Mouse (Mus musculus) 3T3-L1 (cell line): Measurements from ENCODE around the gene Gm5678.

Experiments used
- DNase-seq: peaks from one replicate; pipeline ENCODE4 v3.0.0-alpha.2; 2015; ENCODE audit warnings: low read depth, low spot score

The Gm5678 gene

DNA sequence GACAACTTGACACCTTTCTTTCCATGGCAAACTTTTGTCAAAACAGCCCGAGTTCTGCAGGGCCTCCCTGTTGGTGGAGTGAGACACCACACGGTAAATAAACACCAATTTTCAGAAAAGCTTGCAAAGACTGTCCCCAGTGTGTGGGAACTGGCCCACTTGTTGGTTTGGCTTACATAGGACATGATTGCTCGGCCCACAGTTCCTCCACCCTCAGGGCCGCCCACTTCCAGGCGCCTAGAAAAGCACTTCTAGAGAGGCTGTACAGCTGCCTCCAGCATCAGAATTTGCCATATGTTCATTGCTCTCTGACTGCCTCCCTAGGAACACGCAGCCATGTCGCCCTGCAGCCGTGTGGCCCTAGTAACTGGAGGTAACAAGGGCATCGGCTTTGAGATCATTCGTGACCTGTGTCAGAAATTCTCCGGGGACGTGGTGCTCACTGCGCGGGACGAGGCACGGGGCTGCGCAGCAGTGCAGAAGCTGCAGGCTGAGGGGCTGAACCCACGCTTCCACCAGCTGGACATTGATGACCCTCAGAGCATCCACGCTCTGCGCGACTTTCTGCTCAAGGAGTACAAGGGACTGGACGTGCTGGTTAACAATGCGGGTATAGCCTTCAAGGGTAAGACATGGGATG, at the start of gene Gm5678:
Gene Gm5678, plus strand, starts transcription at position 337 of the 640 bp plus-strand sequence.
- no peak for DNase-seq

DNA sequence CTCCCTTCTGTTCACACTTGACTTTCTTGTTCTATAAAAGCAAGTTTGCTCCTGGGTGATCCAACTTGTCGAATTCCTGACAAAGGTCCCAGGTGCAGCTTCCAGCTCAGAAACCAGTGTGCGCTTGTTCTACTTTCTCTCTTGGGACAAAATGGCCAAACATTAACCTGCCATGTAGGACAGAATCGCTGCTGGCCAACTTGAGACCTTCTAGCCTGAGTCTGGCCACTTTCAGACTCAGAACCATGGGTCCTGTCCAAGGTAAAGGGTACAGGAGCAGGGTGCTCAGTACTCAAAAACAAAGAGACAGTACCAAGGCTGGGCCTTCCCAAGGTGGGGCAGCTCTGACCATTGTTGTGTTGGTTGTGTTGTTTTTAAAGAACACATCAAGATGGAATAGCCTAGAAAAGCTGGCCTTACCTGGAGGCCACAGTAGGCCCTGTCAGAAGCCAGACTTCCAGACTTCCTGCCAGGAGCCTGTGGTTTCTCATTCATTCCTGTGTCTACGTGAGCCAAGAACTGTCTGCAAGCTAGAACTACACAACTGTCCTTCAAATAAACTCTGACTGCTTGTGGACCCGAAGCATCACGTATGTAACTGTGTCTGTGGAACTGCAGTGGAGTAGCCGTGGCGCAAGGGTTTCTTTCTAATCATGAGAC, 49.4 kb upstream of the Gm5678 start:
- DNase-seq = peak; percentile 47

DNA sequence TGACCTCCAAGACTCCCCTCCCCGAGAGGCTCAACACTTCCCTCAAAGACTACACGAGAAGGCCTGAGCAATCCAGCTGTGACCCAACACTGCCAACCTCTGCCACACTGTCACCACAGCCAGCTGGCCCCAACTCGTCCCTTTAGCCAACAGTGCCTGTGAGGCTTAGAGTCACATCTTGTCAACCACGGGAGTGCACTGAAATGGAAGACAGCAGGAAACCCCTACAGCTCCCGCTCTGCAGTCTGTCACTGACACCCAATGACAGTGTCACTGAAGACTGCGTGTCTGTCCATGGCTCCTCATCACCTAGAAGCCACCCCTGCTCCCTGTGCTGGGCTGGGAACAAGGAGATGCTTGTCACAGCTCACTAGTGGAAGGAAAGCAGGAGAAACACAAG, 46.8 kb upstream of the Gm5678 start:
- DNase-seq = no peak

DNA sequence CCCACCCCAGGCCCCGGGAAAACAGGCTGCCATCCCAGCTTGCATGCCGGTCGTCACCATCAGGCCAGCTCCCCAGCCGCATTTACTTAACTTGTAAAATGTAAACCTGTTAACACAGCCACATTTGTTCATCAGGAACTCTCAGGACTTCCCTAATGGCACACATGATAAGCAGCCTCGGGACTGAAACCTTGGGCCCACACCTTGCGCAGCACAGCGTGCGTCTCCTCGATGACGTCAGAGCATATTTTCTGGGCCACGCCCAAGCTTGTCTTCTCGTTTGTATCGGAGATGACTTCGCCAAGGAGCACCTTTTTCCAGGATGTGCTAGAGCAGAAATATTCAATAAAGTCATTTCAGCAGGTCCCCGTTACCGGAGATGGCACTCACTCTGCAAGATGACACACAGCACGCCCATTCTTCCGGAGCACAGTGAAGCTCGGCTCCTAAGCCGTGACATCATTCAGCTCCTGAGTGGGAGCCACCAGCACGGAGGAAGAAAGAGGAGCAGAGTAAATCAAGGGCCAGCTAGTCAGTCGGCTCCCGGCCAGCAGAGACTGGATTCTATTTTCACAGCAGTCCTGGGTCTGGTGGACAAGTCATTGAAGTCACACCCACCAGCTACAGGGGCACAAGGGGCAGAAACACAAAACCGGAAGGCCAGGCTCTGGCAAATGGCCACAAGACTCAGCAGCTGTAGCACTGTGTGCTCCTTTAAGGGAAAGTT, 42.8 kb upstream of the Gm5678 start:
- DNase-seq = no peak

DNA sequence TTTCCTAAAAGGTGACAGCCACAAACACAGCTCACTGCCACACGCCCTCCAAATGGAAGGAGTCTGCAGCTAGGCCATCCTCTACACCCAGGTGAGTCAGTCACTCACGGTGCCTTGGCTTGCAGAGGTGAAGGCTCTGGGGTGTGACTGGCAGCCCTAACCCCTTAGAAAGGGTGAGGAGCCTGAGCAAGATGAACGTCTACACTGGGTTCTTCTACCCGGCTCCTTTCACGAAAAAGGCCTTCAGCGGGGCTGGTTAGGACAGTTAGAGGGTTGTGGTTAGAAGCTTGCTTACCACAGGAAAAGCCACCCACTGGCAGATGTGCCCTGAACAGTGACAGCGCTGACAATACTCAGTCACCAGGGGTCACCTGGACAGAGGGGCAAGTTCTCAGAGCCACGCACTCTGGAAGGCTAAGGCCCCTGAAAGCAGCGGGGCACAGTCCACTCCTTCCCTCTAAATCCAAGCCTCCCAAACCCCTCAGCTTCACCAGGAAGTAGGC, 42.1 kb upstream of the Gm5678 start:
- DNase-seq = no peak

DNA sequence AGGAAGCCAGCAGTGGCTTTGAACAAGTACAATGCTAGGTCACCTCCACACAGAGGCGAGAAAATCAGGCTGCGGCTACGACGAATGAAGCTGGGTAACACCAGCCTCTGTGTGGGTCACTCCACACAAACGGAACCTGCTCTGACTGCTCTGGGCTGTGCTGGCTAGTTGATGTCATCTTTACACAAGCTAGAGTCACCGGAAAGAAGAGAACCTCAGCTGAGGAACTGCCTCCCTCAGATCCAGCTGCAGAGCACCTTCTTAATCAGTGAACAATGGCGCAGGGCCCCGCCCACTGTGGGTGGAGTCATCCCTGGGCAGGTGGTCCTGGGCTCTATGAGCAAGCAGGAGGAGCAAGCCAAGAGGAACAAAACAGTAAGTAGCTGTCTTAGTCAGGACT, 41.5 kb upstream of the Gm5678 start:
- DNase-seq = no peak

DNA sequence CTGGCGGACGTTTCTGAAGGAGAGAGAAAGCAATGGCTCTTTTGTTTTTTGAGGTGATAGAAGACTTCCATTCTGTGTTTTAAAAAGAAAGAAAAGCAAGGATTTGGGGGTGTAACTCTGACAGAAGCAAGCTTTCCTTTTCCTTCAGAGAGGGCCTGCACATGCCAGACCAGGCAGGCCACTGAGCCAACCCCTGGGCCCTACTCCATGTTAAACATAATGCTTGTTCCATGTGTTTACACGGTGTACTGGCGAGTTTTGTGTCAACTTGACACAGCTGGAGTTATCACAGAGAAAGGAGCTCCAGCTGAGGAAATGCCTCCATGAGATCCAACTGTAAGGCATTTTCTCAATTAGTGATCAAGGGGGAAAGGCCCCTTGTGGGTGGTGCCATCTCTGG, 39.6 kb upstream of the Gm5678 start:
- DNase-seq = no peak

DNA sequence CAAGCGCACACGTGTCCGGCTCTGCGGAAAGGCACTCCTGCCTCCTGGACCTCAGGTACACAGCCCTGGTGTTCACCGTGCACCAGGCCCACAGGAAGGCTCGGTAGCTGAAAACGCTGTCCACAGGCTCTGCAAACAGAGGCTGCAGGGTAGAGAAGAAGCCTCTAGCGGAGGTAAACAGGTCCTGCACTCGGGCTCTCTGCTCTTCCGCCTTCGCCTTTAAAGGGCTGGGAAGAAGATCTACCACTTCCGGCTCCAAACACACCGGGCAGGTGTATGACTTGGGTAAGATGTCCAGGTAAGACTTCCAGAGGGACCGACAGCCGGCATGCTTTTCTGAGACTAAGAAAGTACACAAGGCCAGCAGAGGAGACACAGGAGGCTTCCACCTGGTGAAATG, 37.0 kb upstream of the Gm5678 start:
- no peak for DNase-seq

DNA sequence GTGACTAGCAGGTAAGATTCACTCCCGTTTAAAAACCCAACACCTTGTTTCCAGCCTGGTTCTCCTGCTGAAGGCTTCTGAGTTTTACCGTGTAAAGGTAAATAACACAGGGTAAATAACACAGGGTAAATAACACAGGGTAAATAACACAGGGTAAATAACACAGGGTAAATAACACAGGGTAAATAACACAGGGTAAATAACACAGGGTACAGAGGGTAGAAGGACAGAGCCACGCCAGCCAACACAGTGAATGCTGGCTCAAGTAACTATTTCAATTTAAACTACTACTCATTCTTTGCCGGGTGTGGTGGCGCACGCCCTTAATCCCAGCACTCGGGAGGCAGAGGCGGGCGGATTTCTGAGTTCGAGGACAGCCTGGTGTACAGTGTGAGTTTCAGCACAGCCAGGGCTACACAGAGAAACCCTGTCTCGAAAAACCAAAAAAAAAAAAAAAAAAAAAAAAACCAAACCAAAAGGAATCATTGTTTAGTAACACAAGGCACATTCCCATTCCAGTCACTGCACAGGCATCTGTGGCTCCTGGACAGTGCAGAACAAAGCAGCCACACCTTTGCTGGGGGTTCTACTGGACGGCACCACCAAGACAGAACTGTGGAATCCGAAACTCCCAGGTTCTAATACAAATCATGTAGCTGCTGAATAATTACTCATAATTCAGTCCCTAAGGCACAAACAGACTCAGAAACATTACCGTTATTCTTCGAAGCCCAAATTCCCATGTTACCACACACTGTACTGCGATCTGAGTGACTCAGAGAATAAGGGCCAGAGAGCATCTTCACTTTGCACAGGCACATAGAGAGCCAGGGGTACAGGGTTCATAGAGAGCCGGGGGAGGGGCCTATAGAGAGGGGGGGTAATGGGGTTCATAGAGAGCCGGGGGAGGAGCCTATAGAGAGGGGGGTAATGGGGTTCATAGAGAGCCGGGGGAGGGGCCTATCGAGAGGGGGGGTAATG, 36.2 kb upstream of the Gm5678 start:
- DNase-seq = peak; percentile 37

DNA sequence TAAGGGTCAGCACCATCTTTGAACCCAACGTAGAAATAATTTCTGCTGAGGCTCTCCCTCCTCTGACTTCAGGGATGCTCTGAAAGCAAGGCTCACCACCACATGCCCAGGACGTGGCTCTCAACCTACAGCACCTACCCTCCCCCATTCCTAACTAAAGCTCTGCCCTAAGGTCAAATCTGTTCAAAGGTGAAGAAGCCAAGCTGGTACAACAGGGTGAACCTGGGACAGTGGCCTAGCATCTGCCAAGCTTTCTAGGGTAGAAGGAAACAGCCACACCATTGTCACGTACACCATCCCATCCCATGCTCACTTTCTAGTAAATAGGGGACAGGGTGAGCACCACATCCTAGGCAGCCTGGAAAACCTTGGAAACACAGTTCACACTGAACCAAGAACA, 35.2 kb upstream of the Gm5678 start:
- no peak for DNase-seq

DNA sequence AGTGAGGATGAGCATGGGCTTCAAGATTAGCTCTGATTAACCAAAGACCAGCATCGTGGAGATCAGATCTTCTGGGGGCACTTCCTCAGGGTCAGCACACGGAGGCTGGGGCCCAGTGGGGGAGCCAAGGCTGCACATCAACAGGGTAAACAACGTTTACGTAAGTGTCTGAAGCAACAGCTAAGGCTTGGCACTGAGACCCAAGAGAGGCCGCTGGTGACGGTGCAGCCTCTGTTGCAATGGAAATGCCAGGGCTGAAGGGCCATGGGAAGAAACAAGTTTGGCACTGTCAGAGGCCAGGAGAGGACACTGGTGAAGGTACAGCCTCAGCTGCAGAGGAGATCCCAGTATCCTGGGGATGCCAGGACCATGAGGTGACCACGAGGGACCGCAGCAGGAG, 34.5 kb upstream of the Gm5678 start:
- no peak for DNase-seq

DNA sequence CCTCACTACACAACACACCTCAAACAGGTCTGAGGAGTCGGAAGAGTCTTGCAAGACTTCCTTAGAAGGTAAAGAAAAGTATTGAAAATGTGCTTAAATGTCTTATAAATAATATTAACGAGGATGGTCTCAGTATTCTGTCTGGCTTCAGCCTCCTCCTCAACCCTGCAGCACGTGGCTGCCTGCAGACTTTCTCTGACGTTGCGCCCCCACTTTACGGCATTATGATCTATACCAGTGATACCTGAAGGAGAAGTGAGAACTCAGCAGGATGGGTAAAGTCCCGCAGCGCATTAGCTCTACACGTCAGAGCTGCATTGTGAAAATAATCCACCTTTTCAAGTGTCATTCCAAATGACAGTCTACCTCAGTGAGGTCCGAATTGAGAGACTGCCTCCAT, 33.4 kb upstream of the Gm5678 start:
- no peak for DNase-seq

DNA sequence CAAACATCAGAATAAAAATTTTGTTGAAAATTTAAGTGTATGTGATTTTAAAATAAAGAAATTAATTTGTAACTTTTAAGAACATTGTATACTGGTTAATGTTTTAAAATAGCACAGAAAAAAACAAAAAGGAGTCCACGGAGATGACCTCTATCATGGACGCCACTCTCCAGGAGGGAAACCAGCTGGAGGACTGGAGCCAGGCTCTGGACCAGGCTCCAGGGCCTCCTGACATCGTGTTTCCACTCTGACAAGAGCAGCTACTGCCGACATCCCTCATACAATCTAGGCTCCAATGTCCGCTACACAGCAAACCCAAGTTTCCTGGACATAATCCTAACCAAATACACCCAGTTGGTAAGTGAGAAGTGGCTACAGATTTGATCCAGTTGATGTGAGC, 32.1 kb upstream of the Gm5678 start:
- DNase-seq = no peak

DNA sequence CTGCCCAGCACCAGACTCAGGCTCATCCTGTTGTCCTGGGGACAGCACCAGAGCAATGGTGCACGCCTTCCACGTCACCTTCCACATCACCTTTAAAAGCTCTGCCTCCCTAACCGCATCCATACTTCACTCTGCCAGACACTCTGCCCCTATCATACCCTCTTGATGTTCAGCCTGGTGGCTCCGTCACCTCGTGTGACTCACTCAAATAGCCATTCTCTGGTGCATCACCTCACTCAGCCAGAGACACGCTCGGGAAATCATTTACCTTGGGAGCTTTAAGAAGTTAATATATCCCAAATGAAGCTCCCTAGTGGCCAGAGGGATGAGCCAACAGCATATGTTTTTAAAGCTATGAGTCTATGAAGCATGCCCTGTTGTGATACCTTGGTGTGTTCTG, 31.1 kb upstream of the Gm5678 start:
- DNase-seq = no peak

DNA sequence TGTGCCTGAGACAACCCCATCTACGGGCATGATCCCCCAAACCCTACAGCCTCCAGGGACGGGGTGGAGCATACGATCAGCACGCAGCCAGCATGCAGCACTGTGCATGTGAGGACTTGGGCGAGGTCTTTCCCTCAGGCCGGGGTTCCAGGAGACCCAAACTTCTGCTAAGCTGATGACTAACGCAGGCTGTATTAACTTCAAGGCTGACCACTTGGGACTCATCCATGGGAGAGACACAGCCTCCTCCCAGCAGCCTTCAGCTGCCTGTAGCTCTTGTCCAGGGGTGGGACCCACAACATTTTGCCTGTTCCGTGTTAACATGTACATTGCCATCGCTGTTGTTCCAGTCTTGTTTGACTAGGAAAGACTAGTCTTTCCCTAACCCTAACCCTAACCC, 30.3 kb upstream of the Gm5678 start:
- DNase-seq = no peak

DNA sequence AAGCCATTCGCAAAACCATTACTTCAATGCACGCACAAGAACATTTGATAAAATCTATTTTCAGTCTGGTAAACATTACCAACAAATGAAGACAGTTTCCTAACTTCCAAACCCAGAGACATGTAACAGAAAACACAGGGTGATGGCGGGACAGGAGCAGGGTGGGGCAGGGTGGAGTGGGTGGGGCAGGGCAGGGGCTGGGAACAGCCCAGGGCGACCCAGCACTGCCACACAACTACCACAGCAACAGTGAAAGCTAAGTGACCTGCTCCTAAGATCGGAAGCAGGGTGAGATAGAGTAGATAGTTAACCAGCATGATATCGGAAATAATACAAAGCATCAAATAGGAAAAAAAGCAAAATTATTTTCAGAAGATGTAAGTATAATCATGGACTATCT, 28.4 kb upstream of the Gm5678 start:
- no peak for DNase-seq

DNA sequence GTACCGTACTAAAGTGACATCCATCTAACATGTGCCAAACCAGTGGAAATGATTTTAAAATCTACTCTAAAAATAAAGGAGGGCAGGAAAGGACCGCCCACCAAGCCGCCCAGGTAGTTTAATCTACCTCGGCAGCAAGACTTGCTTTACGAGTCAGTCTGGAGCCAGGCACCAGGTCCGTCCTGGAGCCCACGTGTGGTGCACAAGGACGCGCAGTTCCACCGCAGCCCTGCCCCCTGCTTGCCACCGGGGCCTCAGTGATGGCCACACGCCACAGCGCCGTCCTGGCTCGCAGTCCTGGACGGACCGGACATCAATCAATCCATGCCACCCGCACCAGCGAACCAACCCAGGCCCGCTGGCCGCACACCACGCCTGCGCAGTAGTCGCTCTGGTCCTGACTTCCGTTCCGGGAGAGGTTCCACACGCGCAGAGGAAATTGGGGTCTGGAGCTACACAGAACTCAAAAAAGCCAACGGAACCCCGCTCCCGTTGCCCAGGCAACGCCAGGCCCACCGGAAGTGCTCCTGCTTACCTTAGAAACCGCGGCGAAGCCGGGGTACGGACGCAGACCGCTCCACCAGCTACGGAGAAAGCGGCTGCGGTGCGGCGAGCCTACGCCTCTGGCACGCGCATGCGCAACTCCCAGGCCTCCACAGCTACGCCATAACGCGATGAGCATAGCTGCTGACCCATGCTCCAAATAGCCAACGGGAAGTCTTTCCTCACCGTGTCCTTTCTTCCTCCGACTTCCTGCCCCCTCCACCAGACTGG, 24.3 kb upstream of the Gm5678 start, which contains the start of gene Setd4:
Gene Setd4, minus strand, starts transcription at position 625 of the 774 bp plus-strand sequence.
- peak; percentile 95 for DNase-seq

DNA sequence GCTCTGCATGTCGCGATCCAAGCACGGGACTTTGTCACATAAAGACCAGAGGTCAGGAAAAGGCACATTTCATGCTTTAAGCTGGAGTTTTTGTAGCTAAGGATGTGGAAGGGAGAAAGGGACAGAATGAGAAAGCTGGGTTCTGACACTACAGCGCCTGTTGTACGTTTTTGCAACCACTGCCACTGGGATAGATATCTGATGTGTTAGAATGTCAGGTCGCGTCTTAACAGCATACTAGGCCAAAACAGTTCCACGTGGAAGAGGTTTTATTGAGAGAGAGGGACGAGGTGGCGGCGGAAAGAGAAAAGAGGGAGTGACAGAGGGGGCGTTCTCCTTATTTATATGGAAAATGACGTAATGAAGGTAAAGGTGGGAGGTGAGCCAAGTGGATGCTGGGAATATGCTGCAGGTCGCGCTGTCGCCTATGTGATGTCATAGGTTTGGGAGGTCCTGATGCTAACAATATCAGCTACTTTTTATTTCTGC, 23.4 kb upstream of the Gm5678 start:
- DNase-seq = no peak

DNA sequence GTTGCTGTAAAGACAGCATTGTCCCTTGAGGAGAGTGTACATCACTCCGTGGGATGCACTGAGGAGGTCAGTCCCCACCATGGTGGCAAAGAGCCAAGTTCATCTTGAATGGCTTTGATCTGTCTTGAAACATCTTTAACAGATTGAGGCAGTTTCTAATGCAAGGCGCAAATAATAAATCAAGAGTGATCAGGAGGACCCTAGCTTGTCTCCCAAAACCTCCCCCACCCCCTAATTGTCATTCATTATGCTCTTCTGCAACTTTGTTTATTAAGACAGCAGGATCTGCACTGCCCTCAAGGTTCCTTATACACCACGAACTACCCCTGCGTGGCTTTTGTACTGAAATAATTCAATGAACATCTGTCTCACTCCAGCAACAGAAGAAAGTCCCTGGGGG, 22.3 kb upstream of the Gm5678 start, which contains the start of gene Cbr1:
Gene Cbr1, plus strand, starts transcription at position 301 of the 400 bp plus-strand sequence.
- DNase-seq = no peak

DNA sequence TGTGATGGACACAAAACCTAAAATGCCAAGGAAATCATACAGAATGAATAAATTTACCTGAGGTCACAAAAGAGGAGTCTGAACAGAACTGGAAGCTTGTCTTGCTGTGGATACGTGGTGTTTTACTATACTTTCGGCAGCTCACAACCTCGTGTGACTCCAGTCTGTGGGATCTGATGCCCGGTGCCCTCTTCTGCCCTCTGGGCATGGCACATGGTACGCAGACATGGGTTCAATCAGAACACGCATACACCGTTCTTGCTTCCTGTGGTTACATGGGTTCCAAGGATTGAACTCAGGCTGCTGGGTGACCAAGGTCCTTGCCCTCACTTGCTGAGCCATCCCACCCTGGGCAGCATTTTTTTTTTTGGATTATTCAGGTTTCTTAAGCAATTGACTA, 21.8 kb upstream of the Gm5678 start:
- no peak for DNase-seq
